Mouse (Mus musculus): ENCODE results near the gene Aplf.

DNA sequence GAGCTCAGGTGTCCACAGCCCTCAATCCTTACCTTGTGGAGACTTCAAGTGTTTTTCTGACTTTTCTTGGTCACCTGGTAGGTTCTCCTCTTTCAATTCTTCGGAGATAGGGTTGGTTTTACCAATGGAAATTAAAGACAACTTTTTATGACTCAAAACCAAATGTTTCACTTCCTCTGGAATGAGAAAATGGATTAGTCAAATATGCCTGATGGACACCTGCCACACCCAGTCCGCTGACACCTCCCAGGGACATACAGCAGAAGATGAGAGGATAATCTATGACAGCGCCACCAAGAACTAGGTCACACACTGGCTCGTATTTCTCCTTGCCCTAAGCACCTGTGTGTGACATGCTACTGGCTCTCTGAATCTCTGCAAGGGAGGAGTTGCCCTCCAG is 42.1 kb upstream of the Aplf start:
- no peak for TF ChIP-seq POLR2A (IDR thresholded peaks at IDR 0.05; ENCODE audit: insufficient read length, low read depth)
- TF ChIP-seq POLR2AphosphoS2 (IDR thresholded peaks at IDR 0.05; ENCODE audit: insufficient read length, low read depth) = no peak
- TF ChIP-seq MYOD1 (IDR thresholded peaks at IDR 0.05; ENCODE audit: control insufficient read depth in 1 of 3, insufficient read length in 2 of 3, low read depth in 2 of 3) = no peak
- no peak for TF ChIP-seq E2F4 (IDR thresholded peaks at IDR 0.05; ENCODE audit: insufficient read depth)
- no peak for TF ChIP-seq SRF (IDR thresholded peaks at IDR 0.05; ENCODE audit: control insufficient read depth, insufficient read length, low read depth)
- TF ChIP-seq TCF12 (IDR thresholded peaks at IDR 0.05; ENCODE audit: insufficient read depth, poor library complexity, severe bottlenecking) = no peak
- TF ChIP-seq MAX (IDR thresholded peaks at IDR 0.05; ENCODE audit: low read depth) = no peak
- TF ChIP-seq MYOG (IDR thresholded peaks at IDR 0.05; ENCODE audit: control insufficient read depth in 1 of 3, insufficient read depth in 1 of 3, insufficient read length in 2 of 3, low read depth in 2 of 3) = no peak

All from myocyte (in vitro differentiated cells).